Mouse (Mus musculus) C2C12 (cell line): Measurements from ENCODE around the gene Clcf1.

Source experiments
- CEBPB ChIP-seq: IDR thresholded peaks from one replicate; pipeline ENCODE4 v1.6.1; 2011; ENCODE audit warnings: low read depth, mild to moderate bottlenecking, control low read depth, moderate library complexity
- CTCF ChIP-seq: IDR thresholded peaks from one replicate; pipeline ENCODE4 v1.5.1; 2011; ENCODE audit not compliant: control insufficient read depth, insufficient read depth, insufficient read length
- MAX ChIP-seq: IDR thresholded peaks from one replicate; pipeline ENCODE4 v1.6.1; 2011; ENCODE audit warnings: mild to moderate bottlenecking, control low read depth
- MYOG ChIP-seq: IDR thresholded peaks from one replicate; pipeline ENCODE4 v1.6.1; 2011; ENCODE audit not compliant: control insufficient read depth, insufficient read length; ENCODE audit errors: extremely low read depth
- USF1 ChIP-seq: IDR thresholded peaks from one replicate; pipeline ENCODE4 v1.6.1; 2011; ENCODE audit warnings: low read depth, mild to moderate bottlenecking, control low read depth, moderate library complexity

DNA sequence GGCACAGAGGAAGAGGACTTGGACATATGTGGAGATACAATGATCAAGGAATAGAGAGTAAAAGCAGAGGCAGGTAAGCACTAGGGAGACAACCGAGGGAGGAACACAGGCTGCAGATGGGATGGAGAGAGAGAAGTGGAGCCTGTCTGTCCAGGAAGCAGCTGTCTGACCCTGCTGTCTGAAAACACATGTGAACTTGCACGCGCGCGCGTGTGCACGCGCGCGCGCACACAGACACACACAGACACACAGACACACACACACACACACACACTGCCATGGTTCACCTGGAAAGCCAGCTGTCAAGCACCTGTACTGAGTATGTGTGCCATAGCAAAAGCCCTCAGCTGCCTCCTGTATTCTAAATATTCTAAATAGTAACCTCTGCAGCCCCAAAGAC lies 4.3 kb downstream of the Clcf1 start:
- no peak for TF ChIP-seq CTCF
- no peak for TF ChIP-seq MAX
- no peak for TF ChIP-seq CEBPB
- TF ChIP-seq MYOG: no peak
- no peak for TF ChIP-seq USF1
